Mouse (Mus musculus): ENCODE results near the gene Cenps. TPM values are rescaled to one million over a fixed set of nuclear protein-coding genes. Genes with fewer than 3 reads are reported as not detected.
A peak's percentile ranks its signal among the peaks of the same experiment; 100 is the strongest.
"Not testable (repeated sequence)": the region's sequence is repeated elsewhere in the genome, so short reads cannot be mapped to it uniquely, and the experiment has no call there.

Cenps gene
- polyA plus RNA-seq, 1 experiment from 2014 or later = 35.5 TPM

GRCm38 (mm10) chr4:149131789-149132565, 5.5 kb downstream of the Cenps start:
- Histone ChIP-seq H3K4me1 (replicated peaks; ENCODE audit: control insufficient read depth, insufficient read depth, low read length) (peaks cover 10% of the 10 kb centered on the region; the same call in 1 of the 2 replicates), H3K4me3 (ENCODE audit: low read length) (no peak overlapping the region), H3K9me3 (ENCODE audit: control insufficient read depth, low read length) (no peaks in the 10 kb centered on the region), H3K27me3 (ENCODE audit: control insufficient read depth, insufficient read depth, low read depth, low read length) (no peaks in the 10 kb centered on the region), H3K36me3 (ENCODE audit: control insufficient read depth, insufficient read depth, low read length) (no peaks in the 10 kb centered on the region; the same call in 1 of the 2 replicates), H3K9ac (ENCODE audit: low read length) (no peak overlapping the region), H3K27ac (ENCODE audit: low read length) (no peak overlapping the region), H3K4me2 (ENCODE audit: low read depth, low read length) (no peak overlapping the region)
- 56% methylated on average over 21 of the region's 21 CpGs for WGBS
- no peak for ATAC-seq (ENCODE audit: low read depth)

- ATAC-seq (ENCODE audit: low read depth) = no peak
- H3K4me1 ChIP-seq (replicated peaks; ENCODE audit: control insufficient read depth, insufficient read depth, low read length) = 0 out of 2 replicates have a peak, but pooled peaks cover 5% of the 10 kb centered on the region
- no peak overlapping the region for H3K4me2 ChIP-seq (ENCODE audit: low read depth, low read length)
- no peak overlapping the region for H3K27ac ChIP-seq (ENCODE audit: low read length)
- no peak overlapping the region for H3K4me3 ChIP-seq (ENCODE audit: low read length)
- H3K27me3 ChIP-seq (ENCODE audit: control insufficient read depth, insufficient read depth, low read depth, low read length) = no peaks in the 10 kb centered on the region
- H3K36me3 ChIP-seq (ENCODE audit: control insufficient read depth, insufficient read depth, low read length) = no peaks in the 10 kb centered on the region; the same call in 1 of the 2 replicates
- no peaks in the 10 kb centered on the region for H3K9me3 ChIP-seq (ENCODE audit: control insufficient read depth, low read length)
- WGBS = 91% methylated on average over 23 of the region's 23 CpGs
- H3K9ac ChIP-seq (ENCODE audit: low read length) = no peak overlapping the region
These were observed 6.2 kb downstream of the Cenps start for GRCm38 (mm10) chr4:149131021-149131752.

GRCm38 (mm10) chr4:149128467-149128866, 9.0 kb downstream of the Cenps start:
- 64% methylated on average over 18 of the region's 18 CpGs for WGBS
- H3K4me2 ChIP-seq (ENCODE audit: low read depth, low read length) = no peak overlapping the region
- 0 out of 2 replicates have a peak, but pooled peaks cover 5% of the 10 kb centered on the region for H3K4me1 ChIP-seq (replicated peaks; ENCODE audit: control insufficient read depth, insufficient read depth, low read length)
- no peak overlapping the region for H3K4me3 ChIP-seq (ENCODE audit: low read length)
- ATAC-seq (ENCODE audit: low read depth) = no peak
- no peak overlapping the region for H3K9ac ChIP-seq (ENCODE audit: low read length)
- no peaks in the 10 kb centered on the region for H3K9me3 ChIP-seq (ENCODE audit: control insufficient read depth, low read length)
- H3K27me3 ChIP-seq (ENCODE audit: control insufficient read depth, insufficient read depth, low read depth, low read length) = no peaks in the 10 kb centered on the region
- no peak overlapping the region for H3K27ac ChIP-seq (ENCODE audit: low read length)
- no peaks in the 10 kb centered on the region; the same call in 1 of the 2 replicates for H3K36me3 ChIP-seq (ENCODE audit: control insufficient read depth, insufficient read depth, low read length)

- H3K4me2 ChIP-seq (ENCODE audit: low read depth, low read length) = no peak within 1 kb of the TSS
- no peaks in the 10 kb centered on the region; the same call in 1 of the 2 replicates for H3K36me3 ChIP-seq (ENCODE audit: control insufficient read depth, insufficient read depth, low read length)
- no peak within 1 kb of the TSS for H3K4me3 ChIP-seq (ENCODE audit: low read length)
- H3K9ac ChIP-seq (ENCODE audit: low read length) = no peak within 1 kb of the TSS
- H3K4me1 ChIP-seq (replicated peaks; ENCODE audit: control insufficient read depth, insufficient read depth, low read length) = no peaks in the 10 kb centered on the region
- H3K9me3 ChIP-seq (ENCODE audit: control insufficient read depth, low read length) = no peaks in the 10 kb centered on the region
- no peaks in the 10 kb centered on the region for H3K27me3 ChIP-seq (ENCODE audit: control insufficient read depth, insufficient read depth, low read depth, low read length)
- ATAC-seq (ENCODE audit: low read depth) = no peak
- 78% methylated on average over 11 of the region's 11 CpGs for WGBS
- no peak within 1 kb of the TSS for H3K27ac ChIP-seq (ENCODE audit: low read length)
These were observed 10.8 kb downstream of the Cenps start, which contains the start of gene Cort for GRCm38 (mm10) chr4:149126663-149127062. Cort (minus strand) TSS chr4:149126763.

- no peaks in the 10 kb centered on the region for H3K9me3 ChIP-seq (ENCODE audit: control insufficient read depth, low read length)
- ATAC-seq (ENCODE audit: low read depth) = 0 out of 2 replicates have a peak, but pooled peaks have one; percentile 28
These were observed 11.3 kb downstream of the Cenps start for GRCm38 (mm10) chr4:149126115-149126509.

GRCm38 (mm10) chr4:149125341-149126114, 11.9 kb downstream of the Cenps start:
- 54% methylated on average over 11 of the region's 11 CpGs for WGBS
- no peaks in the 10 kb centered on the region; the same call in 1 of the 2 replicates for H3K36me3 ChIP-seq (ENCODE audit: control insufficient read depth, insufficient read depth, low read length)
- no peak overlapping the region for H3K9ac ChIP-seq (ENCODE audit: low read length)
- H3K4me1 ChIP-seq (replicated peaks; ENCODE audit: control insufficient read depth, insufficient read depth, low read length) = no peaks in the 10 kb centered on the region
- H3K4me2 ChIP-seq (ENCODE audit: low read depth, low read length) = no peak overlapping the region
- no peak overlapping the region for H3K27ac ChIP-seq (ENCODE audit: low read length)
- H3K27me3 ChIP-seq (ENCODE audit: control insufficient read depth, insufficient read depth, low read depth, low read length) = no peaks in the 10 kb centered on the region
- no peak overlapping the region for H3K4me3 ChIP-seq (ENCODE audit: low read length)
- ATAC-seq (ENCODE audit: low read depth) = no peak
- H3K9me3 ChIP-seq (ENCODE audit: control insufficient read depth, low read length) = no peaks in the 10 kb centered on the region

More at GRCm38 (mm10) chr4:149126115-149126509, 11.3 kb downstream of the Cenps start:
- Histone ChIP-seq H3K27ac (ENCODE audit: low read length) (no peak overlapping the region), H3K36me3 (ENCODE audit: control insufficient read depth, insufficient read depth, low read length) (no peaks in the 10 kb centered on the region; the same call in 1 of the 2 replicates), H3K4me3 (ENCODE audit: low read length) (no peak overlapping the region), H3K4me2 (ENCODE audit: low read depth, low read length) (no peak overlapping the region), H3K9ac (ENCODE audit: low read length) (no peak overlapping the region), H3K27me3 (ENCODE audit: control insufficient read depth, insufficient read depth, low read depth, low read length) (no peaks in the 10 kb centered on the region), H3K4me1 (replicated peaks; ENCODE audit: control insufficient read depth, insufficient read depth, low read length) (no peaks in the 10 kb centered on the region)
- 48% methylated on average over 6 of the region's 6 CpGs for WGBS

GRCm38 (mm10) chr4:149123432-149123831, 14.0 kb downstream of the Cenps start:
- ATAC-seq (ENCODE audit: low read depth) = no peak

GRCm38 (mm10) chr4:149119978-149120562, 17.4 kb downstream of the Cenps start:
- H3K4me3 ChIP-seq (ENCODE audit: low read length); ATAC-seq (ENCODE audit: low read depth): not testable (repeated sequence)
- WGBS = 72% methylated on average over 12 of the region's 12 CpGs

More at GRCm38 (mm10) chr4:149123432-149123831, 14.0 kb downstream of the Cenps start:
- Histone ChIP-seq H3K9me3 (ENCODE audit: control insufficient read depth, low read length) (no peaks in the 10 kb centered on the region), H3K27me3 (ENCODE audit: control insufficient read depth, insufficient read depth, low read depth, low read length) (no peaks in the 10 kb centered on the region), H3K4me3 (ENCODE audit: low read length) (no peak overlapping the region), H3K27ac (ENCODE audit: low read length) (no peak overlapping the region), H3K9ac (ENCODE audit: low read length) (no peak overlapping the region), H3K36me3 (ENCODE audit: control insufficient read depth, insufficient read depth, low read length) (peaks cover under 1% of the 10 kb centered on the region; the same call in 1 of the 2 replicates), H3K4me2 (ENCODE audit: low read depth, low read length) (no peak overlapping the region), H3K4me1 (replicated peaks; ENCODE audit: control insufficient read depth, insufficient read depth, low read length) (no peaks in the 10 kb centered on the region)
- WGBS = 67% methylated on average over 5 of the region's 5 CpGs

More at GRCm38 (mm10) chr4:149119978-149120562, 17.4 kb downstream of the Cenps start:
- not testable (repeated sequence) for H3K9me3 ChIP-seq (ENCODE audit: control insufficient read depth, low read length); H3K27ac ChIP-seq (ENCODE audit: low read length); H3K9ac ChIP-seq (ENCODE audit: low read length); H3K4me2 ChIP-seq (ENCODE audit: low read depth, low read length); H3K36me3 ChIP-seq (ENCODE audit: control insufficient read depth, insufficient read depth, low read length); H3K27me3 ChIP-seq (ENCODE audit: control insufficient read depth, insufficient read depth, low read depth, low read length); H3K4me1 ChIP-seq (replicated peaks; ENCODE audit: control insufficient read depth, insufficient read depth, low read length)
